Mouse (Mus musculus) testis, adult 2 months (tissue): Measurements from ENCODE around the gene Ulk3.

Source experiments
- CTCF ChIP-seq: fragments of 200-500 bp; IDR thresholded peaks from 2 replicates; pipeline ENCODE4 v1.5.1; 2012; ENCODE audit warnings: low read depth, mild to moderate bottlenecking, inconsistent platforms, low read length, moderate library complexity; ENCODE audit not compliant: control insufficient read depth, insufficient read depth, insufficient replicate concordance
- POLR2A ChIP-seq: fragments of 200-500 bp; IDR thresholded peaks from 2 replicates; pipeline ENCODE4 v1.6.1; 2012; ENCODE audit warnings: low read depth, mild to moderate bottlenecking, inconsistent platforms, low read length, moderate library complexity; ENCODE audit not compliant: control insufficient read depth

- TF ChIP-seq CTCF (0 out of 2 replicates have a peak, but pooled peaks have one; percentile 13), POLR2A (peak; percentile 94)
Measured at GRCm38 (mm10) chr9:57552139-57552887, 36.9 kb upstream of the Ulk3 start, which contains the start of gene Mpi.
